Mouse (Mus musculus) forebrain, embryonic 16.5 days (tissue): ENCODE measurements around the gene Zbtb7a. TPM values are rescaled to one million over a fixed set of nuclear protein-coding genes. Genes with fewer than 3 reads are reported as not detected.

Experiments
- ATAC-seq: fragments of 200-750 bp; cut with Nextera tagmentation; 2 replicates; pipeline ENCODE4 v1.8.0; 2017; ENCODE audit warnings: mild to moderate bottlenecking, moderate library complexity
- H3K27ac ChIP-seq: fragments of 300-500 bp; sonication (generic); 2 replicates; pipeline ENCODE4 v1.5.1; 2014; ENCODE audit warnings: low read length, control low read depth
- H3K27me3 ChIP-seq: fragments of 300-500 bp; sonication (generic); replicated peaks from 2 replicates; pipeline ENCODE4 v1.6.1; 2014; ENCODE audit warnings: low read length; ENCODE audit not compliant: control insufficient read depth, insufficient read depth
- H3K36me3 ChIP-seq: fragments of 300-500 bp; sonication (generic); 2 replicates; pipeline ENCODE4 v1.6.1; 2014; ENCODE audit not compliant: control insufficient read depth, insufficient read depth
- H3K4me1 ChIP-seq: fragments of 300-500 bp; sonication (generic); replicated peaks from 2 replicates; pipeline ENCODE4 v1.6.1; 2014; ENCODE audit warnings: low read length; ENCODE audit not compliant: control insufficient read depth, insufficient read depth
- H3K4me2 ChIP-seq: fragments of 300-500 bp; sonication (generic); 2 replicates; pipeline ENCODE4 v1.6.1; 2014; ENCODE audit warnings: mild to moderate bottlenecking, low read length, control low read depth
- H3K4me3 ChIP-seq: fragments of 300-500 bp; sonication (generic); replicated peaks from 2 replicates; pipeline ENCODE4 v1.5.1; 2014; ENCODE audit warnings: mild to moderate bottlenecking, low read length, control low read depth
- H3K9ac ChIP-seq: fragments of 300-500 bp; sonication (generic); replicated peaks from 2 replicates; pipeline ENCODE4 v1.6.1; 2014; ENCODE audit warnings: low read depth, low read length, control low read depth
- H3K9me3 ChIP-seq: fragments of 300-500 bp; sonication (generic); 2 replicates; pipeline ENCODE4 v1.6.1; 2016; ENCODE audit warnings: low read length; ENCODE audit not compliant: control insufficient read depth
- WGBS: fragments of 180-500 bp; shearing (Covaris S2); extraction: QIAGEN DNeasy Blood & Tissue Kit; methylation state at CpG from one replicate; pipeline ENCODE4 v1.1.7; 2014; 5-methylcytosine and 5-hydroxymethylcytosine counted together
- polyA plus RNA-seq: library from polyadenylated mRNA; unstranded; fragments of >200 nt; fragmentation: Nextera tagmentation; extraction: Ambion mirVana; gene quantifications from 2 replicates; pipeline ENCODE4 v1.2.1, GENCODE M21; 2015

The Zbtb7a gene
- polyA plus RNA-seq, 1 experiment from 2014 or later, result 11.8 TPM

GRCm38 (mm10) chr10:81191342-81191982, 56.4 kb downstream of the Zbtb7a start:
- Histone ChIP-seq H3K36me3 (0 out of 2 replicates have a peak, but pooled peaks cover 2% of the 10 kb centered on the region), H3K9me3 (no peaks in the 10 kb centered on the region), H3K4me2 (peak overlapping the region; percentile 78), H3K4me1 (peaks cover 12% of the 10 kb centered on the region), H3K4me3 (no peak overlapping the region), H3K9ac (no peak overlapping the region; the same call in 1 of the 2 replicates), H3K27ac (no peak overlapping the region), H3K27me3 (peaks cover 26% of the 10 kb centered on the region)
- no peak for ATAC-seq
- 91% methylated on average over 18 of the region's 18 CpGs for WGBS

- peak; percentile 91 for ATAC-seq
- H3K4me1 ChIP-seq, result peaks cover 12% of the 10 kb centered on the region
- H3K27me3 ChIP-seq, result peaks cover 28% of the 10 kb centered on the region
- H3K4me3 ChIP-seq, result peak overlapping the region; percentile 55
- H3K4me2 ChIP-seq, result peak overlapping the region; percentile 78
- H3K27ac ChIP-seq, result peak overlapping the region; percentile 96
- H3K36me3 ChIP-seq, result 0 out of 2 replicates have a peak, but pooled peaks cover 2% of the 10 kb centered on the region
- no peaks in the 10 kb centered on the region for H3K9me3 ChIP-seq
- H3K9ac ChIP-seq, result peak overlapping the region; percentile 63
- 2% methylated on average over 86 of the region's 93 CpGs for WGBS
Measured at GRCm38 (mm10) chr10:81192270-81192967, 57.4 kb downstream of the Zbtb7a start.

GRCm38 (mm10) chr10:81192968-81193501, 58.0 kb downstream of the Zbtb7a start:
- 0 out of 2 replicates have a peak, but pooled peaks cover 2% of the 10 kb centered on the region for H3K36me3 ChIP-seq
- H3K9me3 ChIP-seq, result no peaks in the 10 kb centered on the region
- peak overlapping the region; percentile 96 for H3K27ac ChIP-seq
- H3K4me1 ChIP-seq, result peaks cover 12% of the 10 kb centered on the region
- H3K27me3 ChIP-seq, result peaks cover 29% of the 10 kb centered on the region
- peak overlapping the region; percentile 55 for H3K4me3 ChIP-seq
- H3K4me2 ChIP-seq, result peak overlapping the region; percentile 78
- ATAC-seq, result peak; percentile 47; the same call in 1 of the 2 replicates
- 1% methylated on average over 19 of the region's 19 CpGs for WGBS
- H3K9ac ChIP-seq, result peak overlapping the region; percentile 63

GRCm38 (mm10) chr10:81193991-81194774, 59.2 kb downstream of the Zbtb7a start:
- ATAC-seq, result no peak
- H3K9ac ChIP-seq, result 0 out of 2 replicates have a peak overlapping the region, but pooled peaks have one; percentile 17
- H3K4me1 ChIP-seq, result peaks cover 12% of the 10 kb centered on the region
- 12% methylated on average over 37 of the region's 37 CpGs for whole genome bisulfite sequencing
- 0 out of 2 replicates have a peak, but pooled peaks cover 2% of the 10 kb centered on the region for H3K36me3 ChIP-seq
- H3K27ac ChIP-seq, result no peak overlapping the region
- no peaks in the 10 kb centered on the region for H3K9me3 ChIP-seq
- no peak overlapping the region for H3K4me3 ChIP-seq
- no peak overlapping the region for H3K4me2 ChIP-seq
- peaks cover 29% of the 10 kb centered on the region for H3K27me3 ChIP-seq

- peaks cover 12% of the 10 kb centered on the region for H3K4me1 ChIP-seq
- H3K4me2 ChIP-seq, result no peak overlapping the region
- no peak overlapping the region for H3K4me3 ChIP-seq
- H3K36me3 ChIP-seq, result no peaks in the 10 kb centered on the region
- no peak overlapping the region for H3K27ac ChIP-seq
- peaks cover 29% of the 10 kb centered on the region for H3K27me3 ChIP-seq
- no peak overlapping the region for H3K9ac ChIP-seq
- no peaks in the 10 kb centered on the region for H3K9me3 ChIP-seq
- no peak for ATAC-seq
- 69% methylated on average over 4 of the region's 4 CpGs for WGBS
Measured at GRCm38 (mm10) chr10:81195300-81195699, 60.3 kb downstream of the Zbtb7a start.

- Histone ChIP-seq H3K4me1 (peaks cover 12% of the 10 kb centered on the region), H3K36me3 (no peaks in the 10 kb centered on the region), H3K27me3 (peaks cover 29% of the 10 kb centered on the region), H3K27ac (no peak overlapping the region), H3K9ac (no peak overlapping the region), H3K9me3 (no peaks in the 10 kb centered on the region), H3K4me3 (no peak overlapping the region), H3K4me2 (no peak overlapping the region)
- no peak for ATAC-seq
- WGBS, result 60% methylated on average over 11 of the region's 11 CpGs
Measured at GRCm38 (mm10) chr10:81196470-81197065, 61.5 kb downstream of the Zbtb7a start.

- Histone ChIP-seq H3K4me2 (no peak overlapping the region), H3K9ac (no peak overlapping the region), H3K36me3 (no peaks in the 10 kb centered on the region), H3K4me1 (peaks cover 6% of the 10 kb centered on the region), H3K9me3 (no peaks in the 10 kb centered on the region), H3K27me3 (peaks cover 29% of the 10 kb centered on the region), H3K27ac (no peak overlapping the region), H3K4me3 (no peak overlapping the region)
- no peak for ATAC-seq
- WGBS, result 48% methylated on average over 6 of the region's 6 CpGs
Measured at GRCm38 (mm10) chr10:81197305-81197704, 62.3 kb downstream of the Zbtb7a start.

GRCm38 (mm10) chr10:81198230-81198629, 63.2 kb downstream of the Zbtb7a start:
- Histone ChIP-seq H3K27me3 (peaks cover 29% of the 10 kb centered on the region), H3K27ac (no peak overlapping the region), H3K4me1 (peaks cover 2% of the 10 kb centered on the region; the same call in 1 of the 2 replicates), H3K4me2 (no peak overlapping the region), H3K9ac (no peak overlapping the region), H3K36me3 (no peaks in the 10 kb centered on the region), H3K4me3 (no peak overlapping the region), H3K9me3 (no peaks in the 10 kb centered on the region)
- no peak for ATAC-seq
- WGBS, result 3% methylated on average over 9 of the region's 9 CpGs
